In genomic region chr11:68044181-68044580, GRCm38 (mm10) we compare ENCODE assay signal across 12 mouse cellular contexts.
A peak's percentile ranks its signal among the peaks of the same experiment; 100 is the strongest.
DNase-seq lines count a peak whose midpoint lies in the region; ATAC-seq lines count a peak whose summit lies in the region.
"Had no signal": no experiment of that assay in that cellular context is flagged by ENCODE, and none has a peak within 500 bp of the region (broad histone marks: within the 10 kb centered on the region; RNA-seq: fewer than 3 reads in every experiment).

No protein-coding gene starts in this region.

- no peaks in the 10 kb centered on the region for H3K9me3 ChIP-seq in heart, embryonic 11.5 days (replicated peaks; ENCODE audit: control insufficient read depth, low read length)
- H3K9me3 ChIP-seq in lung, embryonic 16.5 days (ENCODE audit: control insufficient read depth, low read length) = no peaks in the 10 kb centered on the region
- H3K9me3 ChIP-seq: heart, embryonic 15.5 days; limb, embryonic 13.5 days had no signal

- ATAC-seq in heart, embryonic 11.5 days (replicated peaks; ENCODE audit: insufficient number of reproducible peaks, low FRiP score, low TSS enrichment) = no peak
- peak; percentile 61; the same call in 1 of the 2 replicates for ATAC-seq in lung, embryonic 16.5 days (ENCODE audit: low read depth)
- ATAC-seq in granulocyte monocyte progenitor cell, adult 5-6 weeks (replicated peaks; ENCODE audit: poor library complexity, severe bottlenecking) = no peak
- ATAC-seq: CD4-positive, CD25-positive, alpha-beta regulatory T cell, adult 4 months had no signal

- H3K4me3 ChIP-seq in heart, embryonic 11.5 days (ENCODE audit: low read depth, low read length) = no peak overlapping the region
- H3K4me3 ChIP-seq in lung, embryonic 16.5 days (ENCODE audit: low read length) = no peak overlapping the region
- H3K4me3 ChIP-seq: heart, embryonic 15.5 days; limb, embryonic 13.5 days had no signal

- no peaks in the 10 kb centered on the region for H3K36me3 ChIP-seq in heart, embryonic 11.5 days (ENCODE audit: control insufficient read depth, insufficient read depth, low read length)
- H3K36me3 ChIP-seq in lung, embryonic 16.5 days (ENCODE audit: control insufficient read depth, insufficient read depth, low read length) = no peaks in the 10 kb centered on the region
- H3K36me3 ChIP-seq: heart, embryonic 15.5 days; limb, embryonic 13.5 days had no signal

- intact Hi-C loops in heart, postnatal 14 days (cut with DNase I) = no loop called here

- peak; percentile 60 to 79 for DNase-seq in heart, adult 18-20 months
- peak; percentile 85 for DNase-seq in embryo, embryonic 10.5 days (ENCODE audit: low spot score)
- DNase-seq in heart, postnatal 14 days = peak; percentile 34 to 37
- no peak for DNase-seq in layer of hippocampus, adult 18-20 months (ENCODE audit: low spot score in 2 of 2)
- no peak for DNase-seq in spleen, postnatal 36 days (ENCODE audit: low spot score in 2 of 2)
- DNase-seq: right cerebral cortex, postnatal 4 days had no signal

- peaks cover 7% of the 10 kb centered on the region; the same call in 1 of the 2 replicates for H3K4me1 ChIP-seq in heart, embryonic 11.5 days (ENCODE audit: control insufficient read depth, insufficient read depth, low read length)
- H3K4me1 ChIP-seq in lung, embryonic 16.5 days (replicated peaks; ENCODE audit: control insufficient read depth, insufficient read depth, low read length) = no peaks in the 10 kb centered on the region

- no peak overlapping the region for H3K27ac ChIP-seq in heart, embryonic 11.5 days (ENCODE audit: low read depth, low read length)
- H3K27ac ChIP-seq in lung, embryonic 16.5 days (ENCODE audit: low read length) = no peak overlapping the region
- H3K27ac ChIP-seq: heart, embryonic 15.5 days; limb, embryonic 13.5 days had no signal

- H3K4me2 ChIP-seq in heart, embryonic 11.5 days = no peak overlapping the region
- no peak overlapping the region for H3K4me2 ChIP-seq in lung, embryonic 16.5 days (ENCODE audit: low read depth, low read length)
- H3K4me2 ChIP-seq: heart, embryonic 15.5 days; limb, embryonic 13.5 days had no signal

- H3K27me3 ChIP-seq in heart, embryonic 11.5 days (ENCODE audit: control insufficient read depth, insufficient read depth, low read length) = no peaks in the 10 kb centered on the region
- H3K27me3 ChIP-seq in lung, embryonic 16.5 days (ENCODE audit: control insufficient read depth, insufficient read depth, low read depth, low read length) = no peaks in the 10 kb centered on the region
- H3K27me3 ChIP-seq: heart, embryonic 15.5 days; limb, embryonic 13.5 days had no signal

- no peak overlapping the region for H3K9ac ChIP-seq in heart, embryonic 11.5 days (ENCODE audit: low read depth, low read length)
- H3K9ac ChIP-seq in lung, embryonic 16.5 days (ENCODE audit: low read length) = no peak overlapping the region
- H3K9ac ChIP-seq: heart, embryonic 15.5 days; limb, embryonic 13.5 days had no signal

- 42% methylated on average over 11 of the region's 11 CpGs for WGBS in heart, embryonic 11.5 days (ENCODE audit: insufficient replicate concordance)
- WGBS in lung, embryonic 16.5 days = 45% methylated on average over 11 of the region's 11 CpGs

Comparison
In these comparisons a context has a peak if more than half of its experiments do, and no peak if none do; other contexts are left out.
1. DNase-seq: peak in heart, adult 18-20 months (2 of 2), embryo, embryonic 10.5 days (single experiment) and heart, postnatal 14 days (2 of 2); none in layer of hippocampus, adult 18-20 months (0 of 2) and spleen, postnatal 36 days (0 of 2).